Mouse (Mus musculus) hindbrain, embryonic 11.5 days (tissue): ENCODE data around the gene Tex36. TPM values are rescaled to one million over a fixed set of nuclear protein-coding genes. Genes with fewer than 3 reads are reported as not detected.
A peak's percentile ranks its signal among the peaks of the same experiment; 100 is the strongest.

Experiments used
- ATAC-seq: fragments of 200-750 bp; cut with Nextera tagmentation; 2 replicates; pipeline ENCODE4 v1.8.0; 2017; ENCODE audit warnings: mild to moderate bottlenecking, moderate TSS enrichment, moderate library complexity; ENCODE audit not compliant: low FRiP score
- DNase-seq: peaks from one replicate; pipeline ENCODE4 v3.0.0-alpha.2; 2015; ENCODE audit warnings: low spot score
- H3K27ac ChIP-seq: fragments of 300-500 bp; sonication (generic); 2 replicates; pipeline ENCODE4 v1.5.1; 2014; ENCODE audit warnings: mild to moderate bottlenecking, low read depth, low read length
- H3K27me3 ChIP-seq: fragments of 300-500 bp; sonication (generic); 2 replicates; pipeline ENCODE4 v1.6.1; 2014; ENCODE audit warnings: mild to moderate bottlenecking, low read length, moderate library complexity, mixed read lengths; ENCODE audit not compliant: control insufficient read depth, insufficient read depth
- H3K36me3 ChIP-seq: fragments of 300-500 bp; sonication (generic); 2 replicates; pipeline ENCODE4 v1.6.1; 2014; ENCODE audit warnings: mild to moderate bottlenecking, low read length, moderate library complexity, mixed read lengths; ENCODE audit not compliant: control insufficient read depth, insufficient read depth
- H3K4me1 ChIP-seq: fragments of 300-500 bp; sonication (generic); replicated peaks from 2 replicates; pipeline ENCODE4 v1.6.1; 2014; ENCODE audit warnings: low read length, mixed read lengths; ENCODE audit not compliant: control insufficient read depth, insufficient read depth
- H3K4me2 ChIP-seq: fragments of 300-500 bp; sonication (generic); replicated peaks from 2 replicates; pipeline ENCODE4 v1.6.1; 2014; ENCODE audit warnings: mild to moderate bottlenecking, low read depth, low read length
- H3K4me3 ChIP-seq: fragments of 300-500 bp; sonication (generic); 2 replicates; pipeline ENCODE4 v1.5.1; 2014; ENCODE audit warnings: low read depth, low read length
- H3K9ac ChIP-seq: fragments of 300-500 bp; sonication (generic); 2 replicates; pipeline ENCODE4 v1.6.1; 2014; ENCODE audit warnings: low read depth, low read length
- H3K9me3 ChIP-seq: fragments of 300-500 bp; sonication (generic); 2 replicates; pipeline ENCODE4 v1.6.1; 2016; ENCODE audit warnings: low read length; ENCODE audit not compliant: control insufficient read depth
- WGBS: fragments of 180-500 bp; shearing (Covaris S2); extraction: QIAGEN DNeasy Blood & Tissue Kit; methylation state at CpG from one replicate; pipeline ENCODE4 v1.1.7; 2014; 5-methylcytosine and 5-hydroxymethylcytosine counted together
- polyA plus RNA-seq: library from polyadenylated mRNA; unstranded; fragments of >200 nt; fragmentation: Nextera tagmentation; extraction: Ambion mirVana; gene quantifications from 2 replicates; pipeline ENCODE4 v1.2.1, GENCODE M21; 2014

The Tex36 gene
- not detected in 2 replicates for polyA plus RNA-seq

DNA sequence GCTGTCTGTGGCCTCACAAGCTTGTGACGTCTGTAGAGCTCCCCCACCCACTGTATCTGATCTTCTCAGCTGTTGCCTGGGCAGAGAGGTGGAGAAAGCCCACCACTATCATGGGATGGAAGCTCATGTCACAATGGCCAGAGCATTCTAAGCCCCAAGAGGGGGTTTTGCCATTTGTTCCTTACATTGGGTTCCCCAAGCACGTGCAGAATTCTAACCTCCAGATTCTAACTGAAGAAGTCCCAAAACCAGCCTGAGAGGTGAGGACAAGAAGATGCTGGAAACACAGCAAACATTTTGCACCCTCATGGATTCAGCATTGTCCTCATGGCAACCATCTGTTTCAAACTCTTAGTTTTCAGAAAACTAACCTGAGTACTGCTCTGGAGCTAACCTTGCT is at the start of gene Tex36:
TSS of gene Tex36 (minus strand) at position 101 of the 400 bp plus-strand sequence.
- ATAC-seq (no peak), DNase-seq (no peak)
- Histone ChIP-seq H3K36me3 (no peaks in the 10 kb centered on the region), H3K4me3 (no peak within 1 kb of the TSS), H3K27me3 (no peaks in the 10 kb centered on the region), H3K4me1 (no peaks in the 10 kb centered on the region), H3K9me3 (no peaks in the 10 kb centered on the region), H3K27ac (no peak within 1 kb of the TSS), H3K4me2 (no peak within 1 kb of the TSS), H3K9ac (no peak within 1 kb of the TSS)
- WGBS = 61% methylated on average over 2 of the region's 2 CpGs

GRCm38 (mm10) chr7:133645716-133646115 is 43.8 kb upstream of the Tex36 start:
- H3K4me2 ChIP-seq = no peak overlapping the region
- DNase-seq = no peak
- peaks cover 12% of the 10 kb centered on the region for H3K36me3 ChIP-seq
- H3K27me3 ChIP-seq = no peaks in the 10 kb centered on the region
- 94% methylated on average over 6 of the region's 6 CpGs for WGBS
- ATAC-seq = no peak
- no peaks in the 10 kb centered on the region for H3K9me3 ChIP-seq
- no peak overlapping the region for H3K4me3 ChIP-seq
- no peak overlapping the region for H3K27ac ChIP-seq
- H3K4me1 ChIP-seq = no peaks in the 10 kb centered on the region
- H3K9ac ChIP-seq = no peak overlapping the region

GRCm38 (mm10) chr7:133638821-133639220 is 36.9 kb upstream of the Tex36 start:
- 95% methylated on average over 13 of the region's 13 CpGs for WGBS

GRCm38 (mm10) chr7:133638306-133638705 is 36.3 kb upstream of the Tex36 start:
- H3K9me3 ChIP-seq = no peaks in the 10 kb centered on the region
- no peak for DNase-seq
- WGBS = 15% methylated on average over 13 of the region's 13 CpGs
- peak overlapping the region; percentile 93 for H3K9ac ChIP-seq
- peak overlapping the region; percentile 85 for H3K4me2 ChIP-seq
- ATAC-seq = no peak; the same call in 1 of the 2 replicates
- H3K27me3 ChIP-seq = no peaks in the 10 kb centered on the region
- H3K27ac ChIP-seq = no peak overlapping the region
- H3K4me1 ChIP-seq = no peaks in the 10 kb centered on the region
- peak overlapping the region; percentile 93 for H3K4me3 ChIP-seq
- H3K36me3 ChIP-seq = peaks cover 5% of the 10 kb centered on the region; the same call in 1 of the 2 replicates

More at GRCm38 (mm10) chr7:133638821-133639220, 36.9 kb upstream of the Tex36 start:
- H3K4me1 ChIP-seq = no peaks in the 10 kb centered on the region
- peaks cover 7% of the 10 kb centered on the region; the same call in 1 of the 2 replicates for H3K36me3 ChIP-seq
- peak overlapping the region; percentile 85; the same call in 1 of the 2 replicates for H3K4me2 ChIP-seq
- H3K27ac ChIP-seq = no peak overlapping the region
- H3K9me3 ChIP-seq = no peaks in the 10 kb centered on the region
- DNase-seq (no peak), ATAC-seq (no peak)
- no peak overlapping the region for H3K4me3 ChIP-seq
- no peaks in the 10 kb centered on the region for H3K27me3 ChIP-seq
- no peak overlapping the region for H3K9ac ChIP-seq

GRCm38 (mm10) chr7:133637361-133638305 is 35.7 kb upstream of the Tex36 start, which contains the start of gene Edrf1:
Gene Edrf1 (plus strand): TSS chr7:133637543.
- under 1% methylated on average over 81 of the region's 81 CpGs for WGBS
- H3K36me3 ChIP-seq = peaks cover 4% of the 10 kb centered on the region; the same call in 1 of the 2 replicates
- ATAC-seq (peak; percentile 99), DNase-seq (peak; percentile 98)
- peak within 1 kb of the TSS; percentile 93 for H3K9ac ChIP-seq
- no peaks in the 10 kb centered on the region for H3K4me1 ChIP-seq
- no peaks in the 10 kb centered on the region for H3K9me3 ChIP-seq
- H3K27ac ChIP-seq = peak within 1 kb of the TSS; percentile 91
- peak within 1 kb of the TSS; percentile 93 for H3K4me3 ChIP-seq
- H3K27me3 ChIP-seq = no peaks in the 10 kb centered on the region
- H3K4me2 ChIP-seq = peak within 1 kb of the TSS; percentile 85

DNA sequence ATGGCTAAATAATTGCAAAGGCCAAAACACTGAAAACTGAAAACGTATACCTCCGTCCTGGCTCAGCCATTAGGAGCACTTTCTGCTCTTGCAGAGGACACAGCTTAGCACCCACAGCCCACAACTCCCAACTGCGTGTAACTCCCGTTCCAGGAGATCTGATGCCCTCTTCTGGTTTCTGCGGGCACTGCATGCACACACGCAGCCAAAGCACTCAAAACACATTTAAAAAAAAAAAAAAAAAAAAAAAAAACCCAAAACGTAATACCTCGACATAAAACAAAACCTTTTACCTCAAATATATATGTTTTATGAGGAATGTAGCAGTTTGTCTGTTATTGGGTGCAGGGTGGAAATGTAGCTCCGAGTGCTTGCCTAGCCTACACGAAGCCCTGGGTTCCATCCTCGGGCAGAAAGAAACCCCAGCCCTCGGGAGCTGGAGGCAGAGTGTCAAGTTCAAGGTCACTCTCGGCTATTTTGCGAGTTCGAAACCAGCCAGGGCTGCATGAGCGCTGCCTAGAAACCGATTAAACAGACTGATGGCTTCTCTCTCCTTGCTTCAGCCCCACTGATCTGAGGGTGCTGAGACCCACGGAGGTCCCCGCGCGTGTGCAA is 34.9 kb upstream of the Tex36 start:
- WGBS = 2% methylated on average over 21 of the region's 21 CpGs
- peak; percentile 92 for DNase-seq
- Histone ChIP-seq H3K4me1 (no peaks in the 10 kb centered on the region), H3K27ac (peak overlapping the region; percentile 91), H3K9ac (peak overlapping the region; percentile 88), H3K4me2 (peak overlapping the region; percentile 85), H3K4me3 (peak overlapping the region; percentile 93), H3K27me3 (no peaks in the 10 kb centered on the region), H3K36me3 (peaks cover 4% of the 10 kb centered on the region; the same call in 1 of the 2 replicates), H3K9me3 (no peaks in the 10 kb centered on the region)
- ATAC-seq = peak; percentile 54

GRCm38 (mm10) chr7:133634932-133635650 is 33.1 kb upstream of the Tex36 start:
- no peak overlapping the region for H3K9ac ChIP-seq
- H3K9me3 ChIP-seq = no peaks in the 10 kb centered on the region
- H3K27me3 ChIP-seq = no peaks in the 10 kb centered on the region
- no peak for ATAC-seq
- no peak overlapping the region for H3K4me3 ChIP-seq
- H3K36me3 ChIP-seq = no peaks in the 10 kb centered on the region
- H3K4me1 ChIP-seq = no peaks in the 10 kb centered on the region
- H3K27ac ChIP-seq = no peak overlapping the region
- peak; percentile 24 for DNase-seq
- WGBS = 50% methylated on average over 12 of the region's 12 CpGs
- H3K4me2 ChIP-seq = no peak overlapping the region

- DNase-seq = peak; percentile 77
- Histone ChIP-seq H3K27me3 (no peaks in the 10 kb centered on the region), H3K9ac (no peak overlapping the region), H3K9me3 (no peaks in the 10 kb centered on the region), H3K36me3 (no peaks in the 10 kb centered on the region), H3K4me3 (no peak overlapping the region), H3K4me2 (no peak overlapping the region), H3K27ac (no peak overlapping the region), H3K4me1 (no peaks in the 10 kb centered on the region)
- 28% methylated on average over 2 of the region's 2 CpGs for WGBS
- no peak for ATAC-seq
Measured at GRCm38 (mm10) chr7:133632476-133632875, 30.5 kb upstream of the Tex36 start.
